Mouse (Mus musculus) frontal cortex, adult 2 months (tissue): ENCODE results near the gene Mthfsl. TPM values are rescaled to one million over a fixed set of nuclear protein-coding genes. Genes with fewer than 3 reads are reported as not detected.
"Not testable (repeated sequence)": the region's sequence is repeated elsewhere in the genome, so short reads cannot be mapped to it uniquely, and the experiment has no call there.

ENCODE experiments used
- DNase-seq, 2 experiments: peaks; one replicate each; pipeline ENCODE4 v3.0.0; 2022; ENCODE audit warnings: low spot score in 1 of 2; ENCODE audit errors: extremely low spot score in 1 of 2
- polyA plus RNA-seq: library from polyadenylated mRNA; depleted of rRNA; stranded (reverse); fragments of >200 nt; gene quantifications from 2 replicates; pipeline ENCODE4 v1.2.3, GENCODE M21; 2012; rRNA removed

Mthfsl gene
- polyA plus RNA-seq, 1 experiment: 41.0 TPM

- not testable (repeated sequence) for DNase-seq
Measured at GRCm38 (mm10) chr9:88698746-88699145, 21.4 kb downstream of the Mthfsl start.

- not testable (repeated sequence) for DNase-seq
Measured at GRCm38 (mm10) chr9:88691307-88691706, 28.8 kb downstream of the Mthfsl start.

- not testable (repeated sequence) for DNase-seq
Measured at GRCm38 (mm10) chr9:88689451-88689850, 30.6 kb downstream of the Mthfsl start.

DNA sequence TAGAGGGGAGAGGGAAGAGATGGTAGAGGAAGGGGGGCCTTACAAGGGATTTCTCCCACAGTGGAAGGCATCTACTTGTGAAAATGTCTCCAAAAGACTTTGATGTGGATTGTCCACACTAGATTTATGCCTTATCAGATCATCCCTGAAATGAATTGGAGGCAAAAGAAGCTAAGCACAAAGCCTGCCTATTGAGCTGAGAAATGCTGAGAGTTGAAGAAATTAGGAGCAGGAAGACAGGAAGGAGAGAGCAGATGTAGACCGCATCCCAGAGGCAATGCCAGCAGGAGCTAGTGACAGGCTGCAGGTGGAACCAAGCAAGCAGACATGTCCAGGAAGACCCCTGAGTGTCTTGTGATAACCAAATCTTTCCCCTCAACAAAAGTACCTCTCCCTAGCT is 33.4 kb downstream of the Mthfsl start:
- DNase-seq: not testable (repeated sequence)

GRCm38 (mm10) chr9:88658341-88658740 is 61.8 kb downstream of the Mthfsl start:
- DNase-seq: not testable (repeated sequence)

- DNase-seq: not testable (repeated sequence)
Measured at GRCm38 (mm10) chr9:88650742-88651141, 69.4 kb downstream of the Mthfsl start.

Other genes with a start within 250 kb of the Mthfsl start
- gene Syncrip, start 237.7 kb downstream of the Mthfsl start, polyA plus RNA-seq: 33.5 and 33.6 TPM in 2 replicates
- gene Zfp949, start 172.3 kb downstream of the Mthfsl start, polyA plus RNA-seq: 16.4 and 19.2 TPM in 2 replicates
- 0.78 and 1.2 TPM in 2 replicates for gene Trim43a, start 139.4 kb downstream of the Mthfsl start, polyA plus RNA-seq
- gene Bcl2a1d, start 11.6 kb upstream of the Mthfsl start, polyA plus RNA-seq: 0.12 and 0.17 TPM in 2 replicates
- not detected in 2 replicates for gene Trim43c, start 118.9 kb upstream of the Mthfsl start, polyA plus RNA-seq
- 0.34 and 0.40 TPM in 2 replicates for gene Bcl2a1a, start 236.6 kb upstream of the Mthfsl start, polyA plus RNA-seq